Mouse (Mus musculus) lung, postnatal 0 days (tissue): ENCODE results near the gene Mctp2. TPM values are rescaled to one million over a fixed set of nuclear protein-coding genes. Genes with fewer than 3 reads are reported as not detected.
A peak's percentile ranks its signal among the peaks of the same experiment; 100 is the strongest.

Experiments
- ATAC-seq: fragments of 200-750 bp; cut with Nextera tagmentation; 2 replicates; pipeline ENCODE4 v1.8.0; 2017; ENCODE audit warnings: moderate library complexity
- DNase-seq: peaks from one replicate; pipeline ENCODE4 v3.0.0-alpha.2; 2016; ENCODE audit warnings: low spot score
- H3K27ac ChIP-seq: fragments of 300-500 bp; sonication (generic); 2 replicates; pipeline ENCODE4 v1.5.1; 2014; ENCODE audit warnings: antibody characterized with exemption, mild to moderate bottlenecking, low read length, mixed read lengths
- H3K27me3 ChIP-seq: fragments of 300-500 bp; sonication (generic); replicated peaks from 2 replicates; pipeline ENCODE4 v1.6.1; 2014; ENCODE audit warnings: low read length, mixed read lengths; ENCODE audit not compliant: insufficient read depth
- H3K36me3 ChIP-seq: fragments of 300-500 bp; sonication (generic); 2 replicates; pipeline ENCODE4 v1.6.1; 2014; ENCODE audit warnings: low read length, mixed read lengths; ENCODE audit not compliant: insufficient read depth
- H3K4me1 ChIP-seq: fragments of 300-500 bp; sonication (generic); 2 replicates; pipeline ENCODE4 v1.6.1; 2014; ENCODE audit warnings: antibody characterized with exemption, low read depth, low read length, mixed read lengths; ENCODE audit not compliant: insufficient read depth
- H3K4me2 ChIP-seq: fragments of 300-500 bp; sonication (generic); replicated peaks from 2 replicates; pipeline ENCODE4 v1.6.1; 2014; ENCODE audit warnings: low read depth, mild to moderate bottlenecking, low read length, moderate library complexity, mixed read lengths
- H3K4me3 ChIP-seq: fragments of 300-500 bp; sonication (generic); 2 replicates; pipeline ENCODE4 v1.5.1; 2014; ENCODE audit warnings: low read depth, low read length
- H3K9ac ChIP-seq: fragments of 300-500 bp; sonication (generic); replicated peaks from 2 replicates; pipeline ENCODE4 v1.6.1; 2014; ENCODE audit warnings: low read depth, mild to moderate bottlenecking
- H3K9me3 ChIP-seq: fragments of 300-500 bp; sonication (generic); 2 replicates; pipeline ENCODE4 v1.6.1; 2016; ENCODE audit warnings: low read length, mixed read lengths
- CTCF ChIP-seq: IDR thresholded peaks from 2 replicates; pipeline ENCODE4 v1.5.1; 2016; ENCODE audit warnings: antibody characterized with exemption, mild to moderate bottlenecking
- EP300 ChIP-seq: IDR thresholded peaks from 2 replicates; pipeline ENCODE4 v1.6.1; 2016; ENCODE audit warnings: antibody characterized with exemption, mild to moderate bottlenecking, control low read depth
- WGBS: fragments of 180-500 bp; shearing (Covaris S2); extraction: QIAGEN DNeasy Blood & Tissue Kit; methylation state at CpG from one replicate; pipeline ENCODE4 v1.1.7; 2014; 5-methylcytosine and 5-hydroxymethylcytosine counted together
- polyA plus RNA-seq: library from polyadenylated mRNA; unstranded; fragments of >200 nt; fragmentation: Nextera tagmentation; extraction: Ambion mirVana; gene quantifications from 2 replicates; pipeline ENCODE4 v1.2.1, GENCODE M21; 2015

Mctp2 gene
- polyA plus RNA-seq, 1 experiment from 2014 or later = 3.2 TPM

DNA sequence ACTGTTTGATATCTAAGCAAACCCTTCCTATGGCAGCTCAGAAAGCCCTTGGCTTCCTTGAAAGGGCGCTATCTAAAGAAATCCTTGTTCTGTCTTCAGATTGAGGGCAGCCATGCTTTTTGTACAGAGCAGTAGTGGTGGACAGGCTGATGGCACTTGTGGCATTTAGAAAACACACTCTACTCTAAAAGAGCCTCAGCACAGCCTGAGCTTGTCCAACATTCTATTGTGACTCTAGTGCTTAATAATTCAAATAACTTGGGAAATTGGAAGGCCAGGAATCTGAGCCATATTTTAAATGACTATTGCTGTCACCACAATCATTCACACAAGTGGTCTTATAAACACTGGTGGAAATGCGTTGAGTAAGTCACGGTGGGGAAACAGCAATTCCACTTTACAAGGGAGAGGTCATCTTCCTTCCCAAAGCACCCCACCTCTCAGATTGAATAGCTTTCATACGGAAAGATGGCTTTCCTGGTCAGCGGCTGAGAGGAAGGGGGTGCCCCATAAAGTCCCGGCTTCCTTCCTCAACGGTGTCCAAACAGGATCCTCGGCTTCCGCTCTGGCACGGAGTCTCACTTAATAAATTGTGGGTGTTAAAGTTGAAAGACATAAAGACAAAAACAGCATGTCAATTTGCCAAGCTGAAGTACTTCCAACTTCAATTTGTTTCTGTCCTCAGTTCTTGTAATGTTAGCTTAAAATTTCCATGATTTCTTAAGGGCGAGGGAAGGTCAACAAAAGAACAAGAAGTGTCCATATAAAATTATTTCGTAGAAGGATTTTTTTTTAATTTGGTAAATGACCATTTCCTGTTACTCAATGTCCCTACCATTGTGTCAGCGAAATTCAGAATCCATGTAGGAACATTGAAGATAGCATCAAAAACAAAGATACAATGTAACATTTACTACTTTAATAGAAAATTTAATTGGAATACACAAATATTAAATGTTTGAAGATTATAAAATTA lies 140.4 kb downstream of the Mctp2 start:
- H3K27ac ChIP-seq = peak overlapping the region; percentile 64
- ATAC-seq (peak; percentile 81), DNase-seq (peak; percentile 93)
- H3K4me1 ChIP-seq = peaks cover 3% of the 10 kb centered on the region; the same call in 1 of the 2 replicates
- no peaks in the 10 kb centered on the region for H3K9me3 ChIP-seq
- H3K27me3 ChIP-seq = no peaks in the 10 kb centered on the region
- no peak overlapping the region for H3K4me2 ChIP-seq
- TF ChIP-seq EP300 (peak; percentile 96), CTCF (no peak)
- H3K4me3 ChIP-seq = no peak overlapping the region
- 26% methylated on average over 13 of the region's 13 CpGs for WGBS
- H3K9ac ChIP-seq = no peak overlapping the region
- no peaks in the 10 kb centered on the region for H3K36me3 ChIP-seq

DNA sequence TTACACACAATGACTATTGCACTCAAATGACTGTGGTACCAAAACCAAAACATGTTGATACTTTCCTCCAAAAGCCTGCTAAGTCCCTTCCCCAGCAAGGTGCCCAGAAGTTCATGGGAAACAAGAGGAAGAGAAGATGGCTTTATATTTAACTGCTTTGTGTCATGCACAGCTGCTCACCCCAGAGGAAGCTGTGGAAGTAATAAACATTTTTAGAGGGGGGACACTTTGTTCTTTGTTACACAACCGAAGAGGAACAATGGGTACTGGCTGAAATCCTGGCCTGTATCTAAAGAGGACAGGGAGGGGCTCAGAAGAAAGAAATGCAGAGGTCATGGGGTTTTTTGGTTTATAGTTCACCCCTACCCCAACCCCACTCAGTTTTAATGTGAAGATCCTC lies 144.2 kb downstream of the Mctp2 start:
- Histone ChIP-seq H3K36me3 (no peaks in the 10 kb centered on the region), H3K4me1 (peaks cover 3% of the 10 kb centered on the region; the same call in 1 of the 2 replicates), H3K27me3 (no peaks in the 10 kb centered on the region), H3K4me3 (no peak overlapping the region), H3K9me3 (no peaks in the 10 kb centered on the region), H3K4me2 (no peak overlapping the region), H3K27ac (peak overlapping the region; percentile 71; the same call in 1 of the 2 replicates), H3K9ac (no peak overlapping the region)
- ATAC-seq = peak; percentile 75
- WGBS = 18% methylated on average over 1 of the region's 1 CpGs
- DNase-seq = peak; percentile 87
- no peak for TF ChIP-seq CTCF
- TF ChIP-seq EP300 = peak; percentile 100

DNA sequence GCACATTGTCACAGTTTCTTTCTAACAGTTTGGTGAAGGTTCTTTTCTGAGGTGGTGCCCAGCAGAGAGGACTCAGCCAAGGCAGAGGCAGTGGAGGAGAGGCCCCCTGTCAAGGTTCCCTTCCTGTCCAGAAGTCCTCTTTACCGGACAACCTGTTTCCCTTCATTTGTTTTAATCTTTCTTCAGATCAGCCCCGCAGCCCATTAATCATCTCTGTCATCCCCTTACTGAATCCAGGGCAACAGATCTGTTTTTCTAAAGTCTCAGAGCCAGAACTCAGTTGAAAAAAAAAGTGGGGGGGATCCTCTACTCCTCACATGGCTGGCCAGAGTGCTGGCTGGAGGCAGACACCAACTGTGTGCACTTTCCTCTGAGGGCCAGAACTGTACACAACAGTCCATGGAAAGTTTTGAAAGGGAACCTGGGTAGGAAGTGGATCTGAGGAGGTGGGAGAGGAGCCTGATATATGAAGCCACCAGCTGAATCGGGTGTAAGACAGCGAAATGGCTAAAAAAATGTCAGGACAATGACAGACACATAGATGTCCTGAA lies 146.8 kb downstream of the Mctp2 start:
- WGBS = 45% methylated on average over 4 of the region's 4 CpGs
- Histone ChIP-seq H3K4me1 (peaks cover 3% of the 10 kb centered on the region; the same call in 1 of the 2 replicates), H3K4me3 (no peak overlapping the region), H3K27me3 (no peaks in the 10 kb centered on the region), H3K27ac (no peak overlapping the region), H3K36me3 (no peaks in the 10 kb centered on the region), H3K9ac (no peak overlapping the region), H3K9me3 (no peaks in the 10 kb centered on the region), H3K4me2 (no peak overlapping the region)
- no peak for ATAC-seq
- DNase-seq = no peak
- TF ChIP-seq EP300 (no peak), CTCF (no peak)

DNA sequence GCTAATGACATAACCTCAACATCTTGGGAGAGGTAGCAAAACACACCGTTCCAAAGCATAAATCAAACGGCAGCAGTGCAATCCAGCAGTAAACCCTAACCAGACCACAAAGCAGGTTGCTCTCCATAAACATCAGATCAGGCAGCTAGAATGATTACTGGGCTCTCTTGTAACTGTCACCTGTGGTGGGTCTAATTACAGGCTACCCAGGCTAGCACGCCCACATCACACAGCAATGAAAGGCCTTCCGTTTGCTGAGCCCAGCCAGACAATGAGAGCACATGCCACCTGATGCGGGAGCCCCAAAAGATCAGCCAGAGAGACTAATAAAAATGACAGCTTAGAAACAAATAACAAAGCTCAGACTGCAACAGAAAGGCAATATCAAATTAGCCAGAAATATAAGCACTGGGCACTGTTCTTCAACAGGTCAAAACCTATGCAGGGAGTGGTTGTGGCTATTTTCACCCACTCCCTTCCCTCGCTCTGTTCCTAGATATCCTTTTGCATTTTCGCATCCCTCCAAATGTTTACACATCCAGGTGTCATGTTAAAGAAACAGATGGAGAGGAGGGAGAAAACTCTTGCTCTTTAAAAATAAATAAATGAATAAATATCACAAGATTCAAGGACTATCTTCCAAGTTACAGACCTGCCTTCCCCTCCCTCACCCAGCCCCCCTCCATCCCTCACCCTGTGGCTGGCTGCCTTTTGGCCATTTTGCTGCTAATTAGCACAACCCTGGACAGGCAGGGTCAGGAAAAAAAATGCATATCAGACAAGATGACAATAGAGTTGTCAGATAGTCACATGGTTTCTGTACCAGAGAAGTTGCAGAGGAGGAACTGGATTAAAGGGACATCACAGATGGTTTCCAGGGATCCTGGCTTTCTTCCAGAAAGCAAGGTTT lies 155.4 kb downstream of the Mctp2 start:
- H3K27me3 ChIP-seq = no peaks in the 10 kb centered on the region
- H3K4me3 ChIP-seq = no peak overlapping the region
- TF ChIP-seq CTCF = no peak
- TF ChIP-seq EP300 = no peak
- H3K27ac ChIP-seq = no peak overlapping the region
- DNase-seq (no peak), ATAC-seq (no peak)
- no peaks in the 10 kb centered on the region for H3K36me3 ChIP-seq
- 74% methylated on average over 7 of the region's 7 CpGs for WGBS
- no peaks in the 10 kb centered on the region for H3K9me3 ChIP-seq
- no peak overlapping the region for H3K9ac ChIP-seq
- H3K4me2 ChIP-seq = no peak overlapping the region
- no peaks in the 10 kb centered on the region for H3K4me1 ChIP-seq

DNA sequence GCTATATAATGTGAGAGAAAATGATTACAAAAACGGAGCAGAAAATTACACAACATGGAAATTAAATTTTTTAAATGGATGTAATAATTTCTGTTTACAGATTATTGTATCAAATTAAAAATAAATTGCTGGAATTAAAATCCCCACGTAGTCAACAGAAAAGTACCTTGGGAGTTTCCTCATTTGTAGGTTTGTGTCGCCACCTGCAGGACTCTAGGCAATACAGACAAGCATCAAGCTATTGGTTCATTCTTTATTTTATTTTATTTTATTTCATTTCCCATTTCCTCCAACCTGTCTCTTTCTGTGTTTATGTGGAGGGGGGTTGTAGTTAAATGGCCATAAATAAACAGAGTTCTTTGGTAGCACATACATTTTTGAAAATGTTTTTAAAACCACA lies 157.3 kb downstream of the Mctp2 start:
- no peaks in the 10 kb centered on the region for H3K36me3 ChIP-seq
- DNase-seq (peak; percentile 70), ATAC-seq (no peak)
- no peak overlapping the region for H3K4me3 ChIP-seq
- H3K9me3 ChIP-seq = no peaks in the 10 kb centered on the region
- H3K4me2 ChIP-seq = no peak overlapping the region
- H3K27ac ChIP-seq = no peak overlapping the region
- H3K9ac ChIP-seq = no peak overlapping the region
- no peaks in the 10 kb centered on the region for H3K4me1 ChIP-seq
- no peak for TF ChIP-seq EP300
- peak; percentile 74 for TF ChIP-seq CTCF
- WGBS = 18% methylated on average over 3 of the region's 3 CpGs
- H3K27me3 ChIP-seq = no peaks in the 10 kb centered on the region

DNA sequence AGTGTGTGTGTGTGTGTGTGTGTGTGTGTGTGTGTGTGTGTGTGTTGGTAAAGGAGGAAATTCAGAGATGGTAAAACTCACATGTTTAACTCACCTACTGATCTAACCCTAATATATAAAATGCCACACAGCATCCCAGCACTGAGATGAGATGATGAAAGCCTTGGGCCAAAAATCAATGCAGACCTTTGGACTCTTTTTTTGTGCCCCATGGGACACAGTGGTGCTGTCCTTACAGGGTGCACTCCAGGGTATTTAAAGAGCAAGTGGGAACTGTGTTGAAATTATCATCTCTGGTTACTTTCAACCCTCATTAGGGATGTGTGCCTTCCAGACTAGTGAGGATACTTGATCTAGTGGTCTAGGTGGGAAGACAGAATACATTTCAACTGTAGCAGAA lies 159.6 kb downstream of the Mctp2 start:
- Histone ChIP-seq H3K9ac (no peak overlapping the region), H3K36me3 (no peaks in the 10 kb centered on the region), H3K27ac (no peak overlapping the region), H3K4me2 (no peak overlapping the region), H3K4me3 (no peak overlapping the region), H3K4me1 (no peaks in the 10 kb centered on the region), H3K9me3 (no peaks in the 10 kb centered on the region), H3K27me3 (no peaks in the 10 kb centered on the region)
- DNase-seq = no peak
- ATAC-seq = no peak
- TF ChIP-seq EP300 = no peak
- no peak for TF ChIP-seq CTCF
